Mouse (Mus musculus): Measurements from ENCODE around the gene Zfp600. TPM values are rescaled to one million over a fixed set of nuclear protein-coding genes. Genes with fewer than 3 reads are reported as not detected.
"Not testable (repeated sequence)": the region's sequence is repeated elsewhere in the genome, so short reads cannot be mapped to it uniquely, and the experiment has no call there.

Gene Zfp600
- polyA plus RNA-seq (2012; ENCODE audit: insufficient read depth, insufficient read length, missing spikeins): not detected in 2 replicates

GRCm38 (mm10) chr4:146156524-146156923 is at the start of gene Zfp600:
Gene Zfp600 (plus strand): TSS chr4:146156824.
- H3K4me1 ChIP-seq (ENCODE audit: control insufficient read depth, insufficient read depth, low read length); H3K27ac ChIP-seq (ENCODE audit: insufficient read depth, low read depth, low read length); H3K4me3 ChIP-seq (ENCODE audit: insufficient read depth, low read length): not testable (repeated sequence)

GRCm38 (mm10) chr4:146162893-146163292 is 6.3 kb downstream of the Zfp600 start:
- not testable (repeated sequence) for H3K4me1 ChIP-seq (ENCODE audit: control insufficient read depth, insufficient read depth, low read length); H3K4me3 ChIP-seq (ENCODE audit: insufficient read depth, low read length); H3K27ac ChIP-seq (ENCODE audit: insufficient read depth, low read depth, low read length)

GRCm38 (mm10) chr4:146167202-146167832 is 10.7 kb downstream of the Zfp600 start:
- not testable (repeated sequence) for H3K27ac ChIP-seq (ENCODE audit: insufficient read depth, low read depth, low read length); H3K4me1 ChIP-seq (ENCODE audit: control insufficient read depth, insufficient read depth, low read length); H3K4me3 ChIP-seq (ENCODE audit: insufficient read depth, low read length)

GRCm38 (mm10) chr4:146167879-146168532 is 11.4 kb downstream of the Zfp600 start:
- not testable (repeated sequence) for H3K27ac ChIP-seq (ENCODE audit: insufficient read depth, low read depth, low read length); H3K4me3 ChIP-seq (ENCODE audit: insufficient read depth, low read length); H3K4me1 ChIP-seq (ENCODE audit: control insufficient read depth, insufficient read depth, low read length)

- not testable (repeated sequence) for H3K4me1 ChIP-seq (ENCODE audit: control insufficient read depth, insufficient read depth, low read length); H3K27ac ChIP-seq (ENCODE audit: insufficient read depth, low read depth, low read length); H3K4me3 ChIP-seq (ENCODE audit: insufficient read depth, low read length)
These were observed 12.1 kb downstream of the Zfp600 start for GRCm38 (mm10) chr4:146168730-146169215.

GRCm38 (mm10) chr4:146173378-146174226 is 17.0 kb downstream of the Zfp600 start:
- not testable (repeated sequence) for H3K27ac ChIP-seq (ENCODE audit: insufficient read depth, low read depth, low read length); H3K4me3 ChIP-seq (ENCODE audit: insufficient read depth, low read length); H3K4me1 ChIP-seq (ENCODE audit: control insufficient read depth, insufficient read depth, low read length)

- not testable (repeated sequence) for H3K27ac ChIP-seq (ENCODE audit: insufficient read depth, low read depth, low read length); H3K4me3 ChIP-seq (ENCODE audit: insufficient read depth, low read length); H3K4me1 ChIP-seq (ENCODE audit: control insufficient read depth, insufficient read depth, low read length)
These were observed 47.7 kb downstream of the Zfp600 start for GRCm38 (mm10) chr4:146204357-146204756.

GRCm38 (mm10) chr4:146239252-146240244 is 82.9 kb downstream of the Zfp600 start:
- not testable (repeated sequence) for H3K4me3 ChIP-seq (ENCODE audit: insufficient read depth, low read length); H3K27ac ChIP-seq (ENCODE audit: insufficient read depth, low read depth, low read length); H3K4me1 ChIP-seq (ENCODE audit: control insufficient read depth, insufficient read depth, low read length)

- H3K4me1 ChIP-seq (ENCODE audit: control insufficient read depth, insufficient read depth, low read length); H3K4me3 ChIP-seq (ENCODE audit: insufficient read depth, low read length); H3K27ac ChIP-seq (ENCODE audit: insufficient read depth, low read depth, low read length): not testable (repeated sequence)
These were observed 85.5 kb downstream of the Zfp600 start for GRCm38 (mm10) chr4:146242119-146242518.

Other genes with a start within 250 kb of the Zfp600 start
- gene Zfp987, start 59.5 kb upstream of the Zfp600 start, polyA plus RNA-seq (2012; ENCODE audit: insufficient read depth, insufficient read length, missing spikeins): 3.6 TPM in 1 of 2 replicates, not detected in the other

Measured in bone marrow macrophage, adult 2 months (primary cell).